Mouse (Mus musculus) neural tube, embryonic 14.5 days (tissue): Measurements from ENCODE around the gene Serinc5. TPM values are rescaled to one million over a fixed set of nuclear protein-coding genes. Genes with fewer than 3 reads are reported as not detected.
A peak's percentile ranks its signal among the peaks of the same experiment; 100 is the strongest.

Experiments used
- ATAC-seq: fragments of 200-750 bp; cut with Nextera tagmentation; 2 replicates; pipeline ENCODE4 v1.8.0; 2017; ENCODE audit warnings: low read depth, mild to moderate bottlenecking, moderate TSS enrichment, moderate library complexity
- H3K27ac ChIP-seq: fragments of 300-500 bp; sonication (generic); 2 replicates; pipeline ENCODE4 v1.5.1; 2014; ENCODE audit warnings: low read depth, mild to moderate bottlenecking, control low read depth, low read length, moderate library complexity, mixed read lengths
- H3K27me3 ChIP-seq: fragments of 300-500 bp; sonication (generic); 2 replicates; pipeline ENCODE4 v1.6.1; 2014; ENCODE audit warnings: low read length; ENCODE audit not compliant: control insufficient read depth, insufficient read depth
- H3K36me3 ChIP-seq: fragments of 300-500 bp; sonication (generic); 2 replicates; pipeline ENCODE4 v1.6.1; 2014; ENCODE audit warnings: low read length, mixed read lengths; ENCODE audit not compliant: control insufficient read depth, insufficient read depth
- H3K4me1 ChIP-seq: fragments of 300-500 bp; sonication (generic); 2 replicates; pipeline ENCODE4 v1.6.1; 2014; ENCODE audit warnings: low read length; ENCODE audit not compliant: control insufficient read depth, insufficient read depth
- H3K4me2 ChIP-seq: fragments of 300-500 bp; sonication (generic); 2 replicates; pipeline ENCODE4 v1.6.1; 2014; ENCODE audit warnings: mild to moderate bottlenecking, low read depth, low read length, control low read depth
- H3K4me3 ChIP-seq: fragments of 300-500 bp; sonication (generic); 2 replicates; pipeline ENCODE4 v1.5.1; 2014; ENCODE audit warnings: low read depth, low read length, control low read depth, mixed read lengths
- H3K9ac ChIP-seq: fragments of 300-500 bp; sonication (generic); replicated peaks from 2 replicates; pipeline ENCODE4 v1.6.1; 2014; ENCODE audit warnings: low read depth, mild to moderate bottlenecking, control low read depth, low read length, mixed read lengths
- H3K9me3 ChIP-seq: fragments of 300-500 bp; sonication (generic); 2 replicates; pipeline ENCODE4 v1.6.1; 2016; ENCODE audit warnings: low read length; ENCODE audit not compliant: control insufficient read depth
- WGBS: fragments of 180-500 bp; shearing (Covaris S2); extraction: QIAGEN DNeasy Blood & Tissue Kit; methylation state at CpG from one replicate; pipeline ENCODE4 v1.1.7; 2014; 5-methylcytosine and 5-hydroxymethylcytosine counted together
- polyA plus RNA-seq: library from polyadenylated mRNA; unstranded; fragments of >200 nt; fragmentation: Nextera tagmentation; extraction: Ambion mirVana; gene quantifications from 2 replicates; pipeline ENCODE4 v1.2.1, GENCODE M21; 2014

Gene Serinc5
- polyA plus RNA-seq, 1 experiment from 2014 or later = 16.7 TPM

DNA sequence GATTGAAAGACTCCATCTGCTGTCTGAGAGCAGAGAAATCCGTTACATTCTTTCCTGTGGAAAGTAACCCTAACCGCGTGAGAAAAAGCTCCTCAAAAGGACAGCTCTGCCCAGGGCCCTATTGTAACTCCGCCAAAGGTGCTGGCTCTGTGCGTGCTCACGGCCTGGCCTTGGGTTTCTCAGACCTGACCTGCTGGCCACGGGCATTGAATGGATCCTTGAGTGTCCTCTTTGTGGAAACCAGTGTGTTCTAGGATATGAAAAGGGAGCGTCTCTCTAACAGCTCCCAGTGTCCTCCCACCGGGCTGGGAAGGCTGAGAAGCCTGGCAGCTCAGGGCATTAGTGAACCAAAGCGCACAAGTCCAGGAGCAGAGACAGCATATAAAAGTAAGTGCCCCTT is 38.2 kb downstream of the Serinc5 start:
- ATAC-seq = no peak
- Histone ChIP-seq H3K9ac (no peak overlapping the region), H3K4me1 (no peaks in the 10 kb centered on the region), H3K9me3 (no peaks in the 10 kb centered on the region), H3K4me3 (no peak overlapping the region), H3K36me3 (no peaks in the 10 kb centered on the region), H3K4me2 (no peak overlapping the region), H3K27me3 (no peaks in the 10 kb centered on the region), H3K27ac (no peak overlapping the region)
- 85% methylated on average over 10 of the region's 10 CpGs for WGBS

DNA sequence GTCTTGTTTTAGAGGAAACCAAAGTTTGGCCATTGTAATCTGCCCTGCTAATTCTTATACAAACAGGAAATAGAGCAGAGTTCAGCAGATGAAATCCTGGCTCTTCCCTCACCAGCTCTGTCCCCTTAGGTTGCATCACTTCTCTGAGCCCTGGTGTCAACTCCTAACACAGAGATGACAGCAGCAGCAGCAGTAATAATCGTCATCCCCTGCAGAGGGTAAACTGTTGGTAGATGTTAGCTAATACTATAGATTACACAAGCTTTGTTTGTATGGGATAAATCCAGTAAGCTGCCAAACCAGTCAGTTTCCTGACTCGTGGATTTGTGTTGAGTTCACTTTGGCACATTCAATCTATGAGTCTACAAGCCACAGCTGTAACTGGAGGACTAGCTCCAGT is 40.1 kb downstream of the Serinc5 start:
- ATAC-seq = no peak
- Histone ChIP-seq H3K9ac (no peak overlapping the region), H3K4me3 (no peak overlapping the region), H3K27me3 (no peaks in the 10 kb centered on the region), H3K4me2 (no peak overlapping the region), H3K9me3 (no peaks in the 10 kb centered on the region), H3K36me3 (no peaks in the 10 kb centered on the region), H3K4me1 (no peaks in the 10 kb centered on the region), H3K27ac (no peak overlapping the region)
- WGBS = 83% methylated on average over 2 of the region's 2 CpGs

DNA sequence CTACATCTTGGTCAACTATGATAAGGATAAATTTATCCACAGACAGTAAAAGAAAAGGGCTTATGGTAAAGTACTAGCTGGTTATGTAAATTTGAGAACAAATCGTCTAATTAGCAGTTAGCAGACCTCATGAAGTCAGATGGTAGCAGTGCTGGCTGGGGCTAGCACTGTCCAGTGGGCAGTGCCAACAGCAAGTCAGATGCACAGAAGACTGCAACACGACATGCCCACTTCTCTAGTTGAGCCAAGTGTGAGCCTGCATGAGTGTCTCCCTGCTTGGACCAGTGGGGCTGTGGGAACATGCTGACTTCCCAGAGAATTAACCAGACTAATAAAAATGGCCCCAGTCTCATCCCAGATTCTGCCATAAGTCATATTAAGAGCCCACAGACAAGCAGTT is 41.6 kb downstream of the Serinc5 start:
- no peak for ATAC-seq
- no peak overlapping the region for H3K4me3 ChIP-seq
- no peaks in the 10 kb centered on the region for H3K9me3 ChIP-seq
- no peak overlapping the region for H3K9ac ChIP-seq
- H3K27ac ChIP-seq = no peak overlapping the region
- H3K4me1 ChIP-seq = no peaks in the 10 kb centered on the region
- H3K36me3 ChIP-seq = no peaks in the 10 kb centered on the region
- no peaks in the 10 kb centered on the region for H3K27me3 ChIP-seq
- no peak overlapping the region for H3K4me2 ChIP-seq
- 81% methylated on average over 2 of the region's 2 CpGs for WGBS

DNA sequence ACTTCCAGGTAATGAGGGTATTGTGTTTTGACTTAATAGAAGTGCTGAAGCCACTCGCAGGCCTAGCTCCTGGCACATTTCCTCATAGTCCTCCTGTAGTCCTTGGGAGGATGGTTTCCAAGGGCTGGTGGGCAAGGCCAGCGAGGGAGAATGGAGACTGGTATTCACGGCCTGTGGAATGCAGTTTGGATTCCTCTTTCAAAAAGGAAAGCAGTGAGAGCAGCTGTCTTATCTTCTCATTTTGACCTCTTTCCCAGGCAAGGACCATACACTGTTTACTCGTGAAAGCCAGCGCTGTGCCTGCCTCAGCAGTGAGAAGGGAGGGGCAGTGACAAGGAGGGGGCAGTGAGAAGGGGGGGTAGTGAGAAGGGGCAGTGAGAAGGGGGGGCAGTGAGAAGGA is 42.4 kb downstream of the Serinc5 start:
- no peak overlapping the region for H3K4me2 ChIP-seq
- no peaks in the 10 kb centered on the region for H3K4me1 ChIP-seq
- no peaks in the 10 kb centered on the region for H3K27me3 ChIP-seq
- H3K9ac ChIP-seq = no peak overlapping the region
- no peaks in the 10 kb centered on the region for H3K9me3 ChIP-seq
- H3K36me3 ChIP-seq = no peaks in the 10 kb centered on the region
- 39% methylated on average over 5 of the region's 5 CpGs for WGBS
- no peak for ATAC-seq
- no peak overlapping the region for H3K27ac ChIP-seq
- no peak overlapping the region for H3K4me3 ChIP-seq

DNA sequence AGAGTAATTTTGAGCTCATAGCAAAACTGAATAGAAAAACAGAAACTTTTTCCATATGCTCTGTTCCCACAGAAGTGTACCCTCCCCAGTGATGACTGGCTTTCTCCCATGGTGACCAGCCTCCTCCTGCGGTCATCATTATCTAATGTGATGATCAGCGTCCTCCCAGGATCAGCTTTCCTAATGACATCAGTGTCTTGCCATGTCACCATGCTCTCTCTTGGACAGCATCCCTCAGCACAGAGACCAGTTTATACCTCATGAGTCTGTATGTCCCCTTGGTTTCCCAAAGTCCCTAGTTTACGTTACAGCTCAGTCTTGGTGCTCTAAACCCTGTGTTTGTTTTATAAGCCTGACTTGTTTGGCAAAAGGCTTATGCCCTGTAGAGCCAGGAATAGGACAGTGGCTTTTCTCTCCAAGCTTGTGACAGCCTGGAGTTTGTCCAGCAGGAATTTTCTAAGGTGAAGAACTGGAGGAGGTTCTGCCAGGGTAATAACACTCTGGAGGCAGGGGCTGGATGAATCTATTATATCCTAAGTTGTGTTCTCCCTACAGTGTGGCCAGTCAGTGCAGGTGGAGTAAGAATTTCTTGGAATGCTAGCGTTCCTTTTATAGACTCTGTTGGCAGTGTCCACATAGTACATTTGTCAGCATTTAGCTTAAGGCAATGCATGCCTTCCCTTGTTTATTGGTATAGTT is 46.1 kb downstream of the Serinc5 start:
- WGBS = 83% methylated on average over 4 of the region's 4 CpGs
- Histone ChIP-seq H3K4me1 (no peaks in the 10 kb centered on the region), H3K36me3 (no peaks in the 10 kb centered on the region), H3K27me3 (no peaks in the 10 kb centered on the region), H3K4me3 (no peak overlapping the region), H3K4me2 (no peak overlapping the region), H3K9ac (no peak overlapping the region), H3K9me3 (no peaks in the 10 kb centered on the region), H3K27ac (no peak overlapping the region)
- ATAC-seq = no peak

DNA sequence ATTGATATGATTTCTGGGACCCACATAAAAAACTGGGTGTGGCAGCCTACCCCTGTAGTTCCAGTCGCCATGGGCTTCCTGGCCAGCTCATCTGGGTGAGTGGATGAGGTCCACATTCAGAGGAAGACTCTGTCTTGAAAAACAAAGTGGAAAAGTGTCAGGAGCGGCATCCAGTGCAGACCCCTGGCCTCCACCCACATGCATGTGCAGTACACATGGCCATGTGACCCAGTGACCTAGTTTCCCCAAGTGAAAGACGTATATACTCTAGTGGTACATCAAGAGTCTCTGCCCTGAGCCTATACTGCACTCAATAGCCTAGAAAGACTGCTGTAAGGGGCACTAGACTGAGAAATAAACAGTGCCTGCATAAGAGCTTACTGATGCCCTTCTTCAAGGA is 48.7 kb downstream of the Serinc5 start:
- 87% methylated on average over 3 of the region's 3 CpGs for WGBS
- Histone ChIP-seq H3K9me3 (no peaks in the 10 kb centered on the region), H3K36me3 (no peaks in the 10 kb centered on the region), H3K4me1 (no peaks in the 10 kb centered on the region), H3K9ac (no peak overlapping the region), H3K4me3 (no peak overlapping the region), H3K4me2 (no peak overlapping the region), H3K27me3 (no peaks in the 10 kb centered on the region), H3K27ac (no peak overlapping the region)
- ATAC-seq = no peak

DNA sequence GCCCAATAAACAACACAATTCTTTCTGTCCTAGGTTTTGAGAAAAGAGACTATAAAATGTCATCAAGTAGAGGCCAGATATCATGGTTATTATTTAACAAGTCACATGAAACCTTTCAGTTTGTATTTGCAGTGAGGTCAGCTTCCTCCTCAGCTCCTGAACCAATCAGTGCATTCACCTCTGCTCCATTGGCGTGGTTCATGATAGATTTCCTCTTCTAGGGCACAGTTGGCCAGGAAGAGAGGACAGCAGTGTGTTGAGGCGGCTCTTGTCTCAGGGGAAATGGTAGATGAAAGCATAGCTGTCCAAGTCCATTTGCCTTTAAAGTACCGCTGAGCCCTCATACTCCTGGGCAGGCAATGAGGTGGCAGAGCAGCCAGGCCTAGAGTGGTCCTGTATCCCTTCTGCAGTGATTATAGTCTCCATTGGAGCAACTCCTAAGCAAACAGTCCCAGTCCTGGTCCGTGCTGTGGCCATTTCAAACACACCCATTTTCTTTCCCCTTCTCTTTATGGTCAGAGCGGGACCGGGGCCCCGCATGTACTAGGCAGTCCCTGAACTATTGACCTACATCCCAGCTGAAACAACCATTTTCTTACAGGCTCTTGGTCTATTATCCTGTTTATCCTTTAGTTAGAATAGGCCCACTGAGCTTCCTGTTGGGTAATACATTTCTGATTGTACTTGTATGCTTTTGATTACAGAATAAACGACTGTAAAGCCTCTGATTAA is 51.8 kb downstream of the Serinc5 start:
- H3K4me3 ChIP-seq = no peak overlapping the region
- no peaks in the 10 kb centered on the region for H3K9me3 ChIP-seq
- H3K4me2 ChIP-seq = no peak overlapping the region
- H3K27ac ChIP-seq = no peak overlapping the region
- no peaks in the 10 kb centered on the region for H3K36me3 ChIP-seq
- no peaks in the 10 kb centered on the region for H3K4me1 ChIP-seq
- no peaks in the 10 kb centered on the region for H3K27me3 ChIP-seq
- no peak overlapping the region for H3K9ac ChIP-seq
- ATAC-seq = peak; percentile 28; the same call in 1 of the 2 replicates
- WGBS = 57% methylated on average over 8 of the region's 8 CpGs

DNA sequence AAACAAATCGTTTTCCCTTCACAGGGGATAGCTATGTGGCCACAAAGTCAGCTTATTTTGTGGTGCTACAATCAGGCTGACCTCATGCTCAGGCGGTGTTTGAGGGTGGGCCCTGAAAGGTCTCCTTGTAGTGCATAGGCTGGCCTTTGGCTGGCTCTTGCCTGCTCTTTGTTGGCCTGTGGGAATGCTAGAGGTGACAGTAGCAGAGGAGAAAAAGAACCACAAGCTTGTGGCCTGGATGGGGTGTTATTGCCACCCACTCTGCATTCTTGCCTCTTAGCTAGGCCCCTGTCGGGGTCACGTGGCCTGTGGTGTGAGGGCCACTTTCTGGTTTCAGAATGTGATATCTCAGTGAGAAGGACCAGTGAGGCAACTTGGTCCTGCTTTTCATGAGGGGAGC is 54.1 kb downstream of the Serinc5 start:
- Histone ChIP-seq H3K27ac (no peak overlapping the region), H3K4me3 (no peak overlapping the region), H3K4me2 (no peak overlapping the region), H3K4me1 (no peaks in the 10 kb centered on the region), H3K9ac (no peak overlapping the region), H3K27me3 (no peaks in the 10 kb centered on the region), H3K9me3 (no peaks in the 10 kb centered on the region), H3K36me3 (no peaks in the 10 kb centered on the region)
- WGBS = 86% methylated on average over 4 of the region's 4 CpGs
- no peak for ATAC-seq

DNA sequence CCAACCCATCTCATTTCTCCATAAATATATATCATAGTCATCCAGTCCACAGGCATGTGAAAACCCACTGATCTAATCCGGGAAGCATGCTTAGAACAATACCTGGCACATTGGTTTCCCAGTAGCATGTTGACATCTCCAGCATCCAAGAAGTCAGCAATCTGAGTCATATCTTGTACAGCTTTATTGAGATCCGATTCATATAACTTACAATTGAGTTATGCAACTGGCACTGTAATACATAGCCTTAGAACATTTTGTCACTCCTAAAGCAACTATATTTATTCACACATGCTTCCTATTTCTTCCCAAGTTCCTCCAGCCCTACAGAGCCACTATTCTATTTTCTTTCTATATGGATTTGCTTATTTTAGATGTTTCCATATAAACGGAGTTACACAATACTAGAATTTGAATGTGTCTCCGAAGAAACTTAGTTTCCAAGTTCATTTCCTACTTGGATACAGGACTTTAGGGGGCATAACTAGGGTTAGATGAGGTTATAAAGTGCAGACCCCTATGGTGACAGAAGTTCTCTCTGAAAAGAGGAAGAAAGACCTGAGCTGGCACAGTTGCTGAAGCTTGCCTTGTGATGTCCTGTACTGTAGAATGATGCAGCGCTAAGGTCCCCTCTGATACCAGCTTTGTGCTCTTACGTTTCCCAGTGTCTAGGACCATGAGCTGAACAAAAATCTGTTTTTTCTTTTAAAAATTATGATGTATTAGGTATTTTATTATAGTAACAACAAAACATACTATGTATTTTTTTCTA is 57.5 kb downstream of the Serinc5 start:
- Histone ChIP-seq H3K36me3 (no peaks in the 10 kb centered on the region), H3K4me3 (no peak overlapping the region), H3K9me3 (no peaks in the 10 kb centered on the region), H3K4me2 (no peak overlapping the region), H3K9ac (no peak overlapping the region), H3K27ac (no peak overlapping the region), H3K4me1 (no peaks in the 10 kb centered on the region), H3K27me3 (no peaks in the 10 kb centered on the region)
- 95% methylated on average over 6 of the region's 6 CpGs for WGBS
- no peak for ATAC-seq
